Mouse (Mus musculus): ENCODE data around the gene Inpp5d.
"Not testable (repeated sequence)": the region's sequence is repeated elsewhere in the genome, so short reads cannot be mapped to it uniquely, and the experiment has no call there.

The Inpp5d gene

DNA sequence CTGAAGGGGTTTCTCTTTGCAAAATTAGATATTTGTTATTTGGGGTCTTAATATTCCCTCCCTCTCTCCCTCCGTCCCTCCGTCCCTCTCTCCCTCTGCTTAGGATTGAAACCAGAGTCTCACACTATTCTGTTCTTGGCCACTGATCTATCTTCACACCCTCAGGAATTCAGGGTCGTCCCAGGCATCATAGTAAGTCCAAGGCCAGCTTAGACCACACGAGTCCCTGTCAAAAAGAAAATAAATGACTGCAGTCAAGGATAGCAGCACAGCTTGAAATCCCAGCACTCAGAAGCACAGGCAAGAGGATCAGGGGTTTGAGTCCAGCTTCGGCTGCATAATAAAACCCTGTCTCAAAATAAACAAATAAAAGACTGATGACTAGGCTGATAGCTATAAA, 35.0 kb downstream of the Inpp5d start:
- no peak for DNase-seq (ENCODE audit: low read depth, low spot score)

DNA sequence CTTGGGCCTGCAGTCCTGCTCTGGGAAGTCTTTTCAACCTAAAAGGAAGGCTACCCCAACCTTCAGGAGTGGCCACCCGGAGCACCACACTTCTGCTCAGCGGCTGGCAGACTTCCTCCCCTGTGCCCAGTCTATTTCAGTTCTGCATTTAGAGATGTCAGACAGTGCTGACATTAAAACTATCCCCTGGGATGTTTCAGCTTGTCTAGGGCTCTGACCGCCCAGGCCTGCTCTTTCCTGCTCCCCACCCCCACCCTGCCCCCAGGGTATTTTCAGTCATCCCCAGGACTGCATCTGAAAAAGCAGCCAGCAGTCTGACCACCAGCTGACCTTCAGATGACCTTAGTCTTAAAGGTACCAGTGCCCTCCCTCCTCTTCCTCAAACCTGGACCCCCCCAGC, 38.0 kb downstream of the Inpp5d start:
- DNase-seq (ENCODE audit: low read depth, low spot score) = no peak

DNA sequence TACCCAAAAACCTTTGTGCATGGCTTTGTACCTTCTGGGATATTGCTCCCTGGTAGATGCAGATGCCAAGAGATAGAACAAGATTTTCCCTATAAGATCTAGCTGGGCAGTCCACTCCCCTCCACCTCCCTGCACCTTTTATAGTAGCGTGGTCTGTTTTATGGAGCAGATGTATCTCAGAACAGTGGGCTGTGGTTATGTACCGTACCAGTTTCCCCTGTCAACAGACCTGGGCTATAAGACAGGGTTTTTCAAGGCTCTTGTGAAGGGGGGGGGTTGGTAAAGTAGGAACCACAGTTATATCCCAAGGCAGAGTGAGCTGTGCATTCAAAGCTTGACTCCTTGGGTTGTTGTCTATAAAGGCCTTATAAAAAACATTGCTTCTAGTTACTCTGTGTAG, 38.4 kb downstream of the Inpp5d start:
- DNase-seq (ENCODE audit: low read depth, low spot score) = no peak

DNA sequence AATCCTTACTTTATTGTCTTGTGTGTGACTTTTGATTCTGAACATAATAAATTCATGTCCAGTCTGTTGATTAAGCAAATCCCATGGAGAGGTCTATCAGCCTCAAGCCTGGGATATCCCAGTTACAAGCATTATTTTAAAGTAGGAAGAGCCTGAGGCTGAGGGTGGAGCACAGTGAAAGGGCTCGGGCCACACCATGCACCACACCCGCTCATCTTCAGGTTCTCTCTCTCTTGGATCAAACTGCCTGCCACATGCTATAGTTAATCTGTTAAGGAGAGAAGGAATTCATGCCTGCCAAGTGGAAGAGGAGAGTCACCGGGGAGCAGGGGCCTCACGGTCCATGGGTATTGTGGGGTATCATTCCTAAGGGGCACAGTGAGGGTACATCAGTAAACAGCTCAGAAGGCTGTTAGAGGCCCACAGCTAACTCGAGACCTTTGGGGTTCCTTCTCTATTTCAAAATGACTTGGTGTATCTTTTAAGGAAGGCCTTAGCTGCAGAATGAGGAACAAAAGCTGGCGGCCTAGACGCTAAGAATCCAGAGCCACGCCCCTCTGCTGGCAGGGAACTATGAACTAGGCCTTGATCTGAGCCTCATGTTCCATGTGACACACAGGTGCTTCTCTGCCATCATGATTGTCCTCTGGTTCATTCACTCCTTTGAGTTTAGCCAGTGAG, 39.0 kb downstream of the Inpp5d start:
- no peak for DNase-seq (ENCODE audit: low read depth, low spot score)

DNA sequence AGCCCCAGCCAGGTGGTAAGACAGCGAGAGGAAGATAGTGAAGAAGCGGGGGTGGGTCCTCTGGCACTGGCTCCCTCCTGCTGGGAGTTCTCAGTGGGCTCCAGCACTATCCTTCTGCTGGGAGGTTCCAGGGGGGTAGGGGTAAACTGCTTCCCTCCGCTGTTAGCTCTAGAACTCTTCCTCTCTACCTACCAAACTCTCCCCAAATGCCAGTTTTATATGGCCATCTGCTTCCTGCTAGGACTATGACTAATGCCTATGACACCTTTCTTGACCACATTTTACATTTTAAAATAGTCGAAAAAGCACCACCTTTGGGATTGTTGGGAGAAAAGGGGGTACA, 39.5 kb downstream of the Inpp5d start:
- no peak for DNase-seq (ENCODE audit: low read depth, low spot score)

DNA sequence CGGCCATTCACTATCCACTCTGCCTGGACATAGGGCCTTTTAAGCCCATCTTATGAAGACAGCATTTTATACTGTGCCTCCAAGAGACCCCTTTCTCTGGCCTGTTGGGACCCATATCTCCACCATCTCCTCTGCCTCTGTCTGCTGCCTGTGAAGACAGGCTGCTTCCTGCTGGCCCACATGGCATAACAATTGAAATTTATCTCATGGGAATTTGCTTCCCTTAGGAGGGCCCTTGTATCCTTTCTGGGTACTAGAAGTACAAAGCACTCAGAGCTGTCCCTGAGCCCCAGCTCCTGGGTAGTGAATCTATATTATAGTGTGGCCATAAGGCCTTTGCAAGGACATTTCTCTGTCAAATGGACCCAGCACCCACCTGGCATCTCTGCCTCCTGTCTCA, 40.6 kb downstream of the Inpp5d start:
- no peak for DNase-seq (ENCODE audit: low read depth, low spot score)

DNA sequence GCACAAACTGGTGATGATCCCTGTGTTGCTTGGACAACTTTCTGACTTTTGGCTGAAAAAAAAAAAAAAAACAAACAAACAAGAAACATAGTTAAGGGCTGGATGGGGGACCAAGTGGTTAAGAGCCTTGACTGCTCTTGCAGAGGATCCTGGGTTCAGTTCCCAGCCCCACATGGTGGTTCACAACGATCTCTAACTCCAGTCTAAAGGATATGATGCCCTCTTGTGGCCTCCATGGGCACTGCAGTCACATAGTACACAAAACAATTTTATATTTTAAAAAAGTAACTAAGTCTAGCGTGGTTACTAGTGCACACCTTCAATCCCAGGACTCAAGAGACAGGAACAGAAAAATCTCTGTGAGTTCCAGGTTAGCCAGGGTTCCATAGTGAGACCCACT, 43.9 kb downstream of the Inpp5d start:
- DNase-seq (ENCODE audit: low read depth, low spot score) = no peak

DNA sequence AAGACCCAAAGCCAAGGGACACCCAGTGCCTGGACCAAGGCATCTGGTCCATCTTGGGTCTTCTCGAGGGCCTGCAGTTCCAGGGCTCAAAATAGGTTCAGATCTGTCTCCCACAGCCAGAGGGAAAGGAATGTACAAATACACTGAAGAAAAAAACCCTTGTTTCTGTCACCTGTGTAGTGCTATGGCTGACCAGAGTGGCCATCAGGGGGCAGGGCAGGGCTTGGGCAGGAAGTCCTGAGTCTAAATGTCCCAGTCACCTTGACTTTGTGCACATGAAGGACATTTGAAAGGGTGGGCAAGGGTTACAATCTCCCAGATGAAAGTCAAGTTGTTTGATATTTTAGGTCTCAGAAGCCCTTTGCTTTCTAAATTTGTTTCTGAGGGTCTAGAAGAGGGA, 46.9 kb downstream of the Inpp5d start:
- no peak for DNase-seq (ENCODE audit: low read depth, low spot score)

DNA sequence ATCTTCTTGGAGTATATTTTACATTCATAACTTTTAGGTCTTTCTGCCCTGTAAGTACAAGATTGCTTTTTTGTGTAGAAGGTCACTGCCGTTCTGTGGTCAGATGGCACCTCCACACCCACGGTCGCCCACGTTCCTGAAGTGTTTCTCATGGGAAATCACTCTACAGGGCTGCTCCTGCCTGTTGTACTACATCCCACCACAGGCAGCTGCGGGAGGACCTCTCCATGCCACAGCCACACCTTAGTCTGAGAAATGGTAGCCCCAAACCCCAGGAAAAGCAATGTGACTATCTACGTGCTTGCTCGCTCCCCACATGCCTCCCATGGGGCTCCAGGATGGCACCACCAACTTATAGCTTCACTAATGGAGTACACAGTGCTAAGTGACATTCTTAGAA, 48.2 kb downstream of the Inpp5d start:
- DNase-seq (ENCODE audit: low read depth, low spot score) = no peak

DNA sequence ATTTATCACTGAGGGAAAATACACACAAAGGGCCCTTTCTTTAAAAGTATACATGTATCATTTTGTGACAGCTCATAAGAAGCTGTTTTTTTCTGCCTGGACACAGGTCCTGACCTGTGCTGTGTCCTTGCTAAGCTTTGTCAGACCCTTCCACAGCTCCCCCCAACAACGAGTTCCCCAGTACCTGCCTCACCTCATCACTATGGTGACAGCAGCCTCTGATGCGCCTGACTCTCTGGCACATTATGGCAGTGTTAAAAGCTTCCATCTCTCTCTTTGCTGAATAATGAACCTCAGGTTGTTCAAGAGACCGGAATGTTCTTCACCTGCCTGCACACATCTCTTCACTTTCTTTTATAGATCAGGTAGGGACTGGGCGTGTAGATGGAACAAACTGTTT, 51.4 kb downstream of the Inpp5d start:
- no peak for DNase-seq (ENCODE audit: low read depth, low spot score)

DNA sequence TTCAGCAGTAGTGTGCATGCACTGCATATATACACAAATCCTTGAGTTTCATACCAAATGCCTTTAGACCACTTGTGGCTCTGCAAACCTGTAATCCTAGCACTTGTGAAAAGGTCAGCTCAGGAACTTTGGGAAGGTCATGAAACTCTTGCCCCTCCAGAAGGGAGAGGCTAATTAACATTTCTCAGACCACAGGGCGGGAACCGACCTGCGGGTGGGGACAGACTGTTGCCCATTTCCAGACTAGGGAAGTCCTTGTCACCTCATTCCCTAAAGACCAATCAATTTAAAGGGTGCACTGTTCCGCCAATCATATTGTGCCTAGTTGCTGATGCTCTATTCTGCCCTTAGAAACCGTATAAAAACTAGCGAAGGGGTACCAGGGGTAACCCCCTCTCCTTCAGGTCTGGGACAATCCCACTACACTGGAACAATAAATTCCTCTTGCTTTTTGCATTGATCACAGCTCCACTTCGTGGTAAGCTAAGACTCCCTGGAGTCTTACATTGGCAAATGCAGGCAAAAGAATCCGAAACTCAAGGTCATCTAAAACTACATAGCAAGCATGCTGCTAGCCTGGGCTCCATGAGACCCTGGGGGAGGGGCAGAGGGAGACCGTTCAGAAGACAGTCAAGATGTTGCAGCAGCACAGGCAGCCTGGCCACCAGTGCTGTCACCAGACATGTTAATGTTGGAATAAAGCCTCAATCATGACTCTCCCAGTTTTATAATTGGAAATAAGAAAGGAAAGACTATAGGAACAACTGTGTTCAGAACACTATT, 53.9 kb downstream of the Inpp5d start:
- no peak for DNase-seq (ENCODE audit: low read depth, low spot score)

DNA sequence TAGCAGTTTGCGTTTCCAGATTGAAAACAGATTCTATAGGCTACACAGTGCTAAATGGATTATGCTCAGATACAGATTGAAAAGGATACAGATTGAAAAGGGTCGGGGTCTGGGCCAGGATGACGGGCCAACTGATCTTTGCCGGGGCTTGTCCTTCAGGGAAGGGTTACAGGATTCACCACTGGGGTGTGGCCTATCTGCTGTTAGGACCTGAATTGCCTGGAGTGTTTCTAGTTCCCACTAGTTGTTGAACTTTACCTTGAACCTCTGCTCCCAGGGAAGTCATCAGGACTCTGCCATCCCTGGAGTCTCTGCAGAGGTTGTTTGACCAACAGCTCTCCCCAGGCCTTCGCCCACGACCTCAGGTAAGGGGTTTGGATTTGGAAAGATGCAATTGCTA, 55.9 kb downstream of the Inpp5d start:
- DNase-seq (ENCODE audit: low read depth, low spot score) = no peak

DNA sequence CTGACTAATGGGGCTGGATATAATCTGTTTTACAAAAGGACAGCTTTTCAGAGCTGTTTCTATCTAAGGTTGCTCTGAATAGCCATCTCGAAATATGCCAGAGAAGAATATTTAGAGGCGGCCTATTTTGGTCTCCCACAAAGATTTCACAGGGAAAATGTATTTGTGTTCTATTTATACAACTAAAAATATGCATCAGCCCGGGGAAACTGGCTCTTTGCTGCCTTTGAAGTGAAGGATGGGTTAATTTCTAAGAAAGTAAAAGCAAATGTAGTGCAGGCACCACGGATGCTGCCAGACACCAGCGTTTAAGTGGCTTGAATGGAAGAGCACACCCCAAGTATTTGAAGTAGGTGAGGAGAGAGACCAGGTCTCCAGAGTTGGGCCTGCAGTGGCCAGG, 59.0 kb downstream of the Inpp5d start:
- no peak for DNase-seq (ENCODE audit: low read depth, low spot score)

DNA sequence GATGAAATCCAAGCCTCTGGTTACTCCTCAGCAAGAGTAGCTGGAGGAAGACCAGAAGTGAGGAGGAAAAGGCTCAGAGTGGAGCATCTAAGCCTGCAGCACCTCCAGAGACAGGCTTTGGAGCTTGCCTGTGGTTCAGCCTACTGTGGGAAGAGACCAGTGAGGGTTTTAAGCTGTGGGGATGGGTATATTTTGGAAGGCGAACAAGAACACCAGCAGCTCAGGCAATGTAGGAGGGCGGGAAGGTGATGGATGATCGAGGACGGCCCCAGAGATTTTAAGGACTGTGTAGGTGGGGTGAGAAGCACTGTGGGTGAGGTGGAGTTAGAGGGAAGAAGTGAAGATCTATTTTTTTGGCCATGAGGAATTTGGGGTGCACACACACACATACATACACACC, 60.8 kb downstream of the Inpp5d start:
- no peak for DNase-seq (ENCODE audit: low read depth, low spot score)

DNA sequence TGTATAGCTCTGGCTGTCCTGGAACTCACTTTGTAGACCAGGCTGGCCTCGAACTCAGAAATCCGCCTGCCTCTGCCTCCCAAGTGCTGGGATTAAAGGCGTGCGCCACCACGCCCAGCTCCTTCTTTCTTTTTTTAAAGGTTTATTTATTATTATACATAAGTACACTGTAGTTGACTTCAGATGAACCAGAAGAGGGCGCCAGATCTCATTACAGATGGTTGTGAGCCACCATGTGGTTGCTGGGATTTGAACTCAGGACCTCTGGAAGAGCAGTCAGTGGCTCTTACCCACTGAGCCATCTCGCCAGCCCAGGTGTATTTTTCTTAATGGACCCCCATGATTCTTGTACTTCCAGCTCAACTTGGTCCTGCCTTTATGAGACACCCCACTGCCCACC, 62.4 kb downstream of the Inpp5d start:
- DNase-seq (ENCODE audit: low read depth, low spot score) = not testable (repeated sequence)

DNA sequence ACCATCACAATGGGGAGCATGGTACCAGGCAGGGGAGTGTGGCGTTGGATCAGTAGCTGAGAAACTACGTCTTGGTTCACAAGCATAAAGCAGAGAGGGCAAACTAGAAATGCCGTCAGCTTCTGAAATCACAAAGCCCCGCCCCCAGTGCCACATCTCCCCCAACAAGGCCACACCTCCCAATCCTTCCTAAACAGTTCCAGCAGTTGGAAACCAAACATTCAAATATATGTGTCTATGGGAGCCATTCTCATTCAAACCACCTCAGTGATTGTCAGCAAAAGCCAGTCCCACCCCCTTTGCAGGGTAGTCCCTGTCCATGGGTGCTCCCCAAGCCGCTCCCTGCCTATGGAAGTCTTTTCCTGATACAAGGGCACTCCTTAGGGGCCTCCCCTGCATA, 64.0 kb downstream of the Inpp5d start:
- no peak for DNase-seq (ENCODE audit: low read depth, low spot score)

DNA sequence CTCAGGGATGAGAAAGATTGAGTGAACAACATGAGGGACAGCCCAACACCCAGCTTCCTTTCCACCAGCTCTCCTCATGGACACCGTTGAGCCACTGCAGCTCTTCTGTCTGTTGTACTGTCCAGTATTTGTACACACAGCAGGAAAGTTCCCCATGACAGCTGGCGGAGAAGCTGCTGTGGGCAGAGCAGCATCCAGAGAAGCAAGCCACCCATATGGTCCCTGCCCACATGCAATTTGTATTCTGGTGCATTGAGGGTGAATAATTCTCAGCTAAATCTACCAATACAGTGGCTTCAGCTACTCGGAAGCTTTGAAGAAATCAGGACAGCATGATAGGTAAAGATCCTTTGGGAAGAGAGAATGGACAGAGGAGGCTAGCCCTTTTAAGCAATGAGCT, 64.7 kb downstream of the Inpp5d start:
- no peak for DNase-seq (ENCODE audit: low read depth, low spot score)

DNA sequence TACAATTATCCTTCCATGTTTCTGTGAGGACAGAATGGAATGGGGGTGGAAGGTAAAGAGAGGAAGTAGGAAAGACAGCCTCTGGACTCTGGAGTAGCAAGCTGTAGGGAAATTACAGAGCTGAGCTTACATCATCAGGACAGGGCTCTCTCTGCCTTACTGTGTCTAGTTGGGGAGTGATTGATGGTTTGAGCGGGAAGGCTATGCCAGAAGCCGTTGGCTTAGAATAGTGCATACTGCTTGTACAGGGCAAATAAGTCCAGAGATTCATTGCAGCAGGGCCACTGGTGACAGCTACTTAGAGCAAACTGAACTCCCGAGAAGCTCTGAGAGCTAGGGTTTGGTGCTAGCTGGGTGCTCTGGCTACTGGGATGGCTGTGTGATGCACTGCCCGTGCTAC, 66.2 kb downstream of the Inpp5d start:
- no peak for DNase-seq (ENCODE audit: low read depth, low spot score)

DNA sequence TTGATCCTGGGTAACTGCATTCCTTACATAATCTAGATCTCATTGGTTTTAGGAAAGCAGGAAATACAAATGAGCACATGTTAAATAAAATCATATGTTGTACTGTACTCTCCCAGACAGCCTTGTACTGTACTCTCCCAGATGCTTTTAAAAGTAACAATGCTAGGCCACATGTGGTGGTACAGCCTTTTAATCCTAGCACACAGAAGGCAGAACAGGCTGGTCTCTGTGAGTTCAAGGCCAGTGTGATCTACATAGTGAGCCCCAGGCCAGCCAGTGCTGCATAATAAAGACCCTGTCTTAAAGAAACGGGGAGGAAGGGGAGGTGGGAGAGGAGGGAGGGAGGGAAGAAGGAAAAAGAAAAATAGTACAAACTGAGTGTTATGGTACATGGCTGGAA, 66.9 kb downstream of the Inpp5d start:
- DNase-seq (ENCODE audit: low read depth, low spot score) = no peak

DNA sequence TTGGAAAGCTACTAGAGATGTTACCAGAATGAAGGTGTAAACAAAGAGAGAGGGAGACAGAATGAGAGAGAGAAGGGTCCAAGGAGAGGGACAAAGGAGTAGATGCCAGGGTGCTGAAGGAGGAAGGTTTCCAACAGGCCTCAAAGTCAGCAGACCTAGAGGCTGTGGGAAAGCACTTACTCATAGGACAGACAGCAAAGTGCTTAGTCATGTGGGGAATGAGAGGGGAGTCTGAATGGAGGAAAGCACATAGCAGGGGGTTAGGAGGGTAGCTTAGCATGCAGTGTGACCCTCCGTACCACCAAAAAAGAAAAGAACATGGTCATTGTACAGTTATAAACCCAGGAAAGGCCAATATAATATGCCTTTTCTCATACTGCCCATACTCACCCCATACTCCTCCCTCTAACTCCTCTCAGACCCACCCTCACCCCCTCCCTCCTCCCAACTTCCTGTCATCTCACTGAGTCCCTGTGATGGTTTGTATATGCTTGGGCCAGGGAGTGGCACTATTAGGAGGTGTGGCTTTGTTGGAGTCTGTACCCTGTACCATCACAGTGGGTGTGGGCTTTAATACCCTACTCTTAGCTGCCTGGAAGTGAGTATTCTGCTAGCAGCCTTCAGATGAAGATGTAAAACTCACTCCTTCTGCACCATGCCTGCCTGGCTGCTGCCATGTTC, 69.7 kb downstream of the Inpp5d start:
- no peak for DNase-seq (ENCODE audit: low read depth, low spot score)

DNA sequence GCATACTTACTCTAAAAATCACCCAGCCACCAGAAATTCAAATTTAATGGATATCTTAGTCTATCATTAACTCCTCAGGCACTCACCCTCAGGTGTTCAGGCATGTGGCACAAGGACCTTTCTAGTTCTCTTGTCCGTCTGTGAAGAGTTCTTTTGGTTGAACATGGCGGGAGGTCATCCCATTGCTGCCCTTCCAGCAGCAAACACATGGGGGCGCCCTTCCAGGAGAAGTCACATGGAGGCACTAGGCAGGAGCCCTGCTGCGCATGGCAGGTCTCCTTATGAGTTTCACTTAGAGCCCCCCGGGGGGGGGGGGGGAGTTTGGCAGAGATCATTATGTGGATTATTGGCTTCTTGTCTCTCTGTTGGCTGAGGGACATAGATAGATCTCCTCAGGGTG, 76.2 kb downstream of the Inpp5d start:
- no peak for DNase-seq (ENCODE audit: low read depth, low spot score)

DNA sequence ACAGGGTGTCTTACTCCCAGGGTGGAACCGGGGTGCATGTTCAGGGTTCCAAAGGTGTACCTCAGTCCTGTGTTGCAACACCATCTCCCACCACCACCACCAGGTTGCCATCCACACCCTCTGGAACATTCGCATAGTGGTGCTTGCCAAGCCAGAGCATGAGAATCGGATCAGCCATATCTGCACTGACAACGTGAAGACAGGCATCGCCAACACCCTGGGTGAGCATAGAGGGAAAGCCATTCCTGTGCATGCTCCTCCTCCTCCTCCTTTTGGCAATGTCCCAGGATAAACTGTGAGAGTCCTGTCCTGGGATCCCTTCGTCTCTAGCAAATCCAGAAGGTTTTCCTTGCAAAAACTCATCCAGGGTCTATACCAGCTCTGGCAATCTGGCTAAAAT, 77.9 kb downstream of the Inpp5d start:
- DNase-seq (ENCODE audit: low read depth, low spot score) = no peak

DNA sequence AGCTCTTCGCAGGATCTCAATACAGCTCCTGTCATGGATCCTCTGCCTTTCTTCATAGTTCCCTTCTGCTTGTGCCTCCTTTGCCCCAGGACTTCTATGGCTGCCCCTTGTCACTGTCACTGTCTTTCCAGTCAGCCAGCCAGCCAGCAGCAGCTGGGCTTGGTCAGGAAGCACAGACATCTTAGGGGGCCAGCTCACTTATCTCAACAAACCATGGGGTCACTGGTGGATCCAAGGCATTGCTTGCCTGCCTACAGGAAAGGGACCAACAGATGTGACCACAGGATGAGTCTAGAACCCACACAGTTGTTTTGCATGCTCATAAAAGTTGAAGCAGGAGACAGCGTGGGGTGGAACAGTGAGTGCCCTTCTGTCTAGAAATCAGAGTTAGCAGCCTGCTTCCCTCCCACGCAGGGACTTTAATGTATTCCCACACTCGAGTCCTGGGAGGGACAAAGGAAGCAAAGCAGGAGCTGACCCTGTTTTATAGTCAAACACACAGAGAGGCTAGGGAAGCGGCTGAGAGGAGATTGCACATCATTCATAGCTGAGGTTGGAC, 79.9 kb downstream of the Inpp5d start:
- no peak for DNase-seq (ENCODE audit: low read depth, low spot score)

All from brain, embryonic 18.5 days (tissue).